Mouse (Mus musculus) mature B cell (primary cell): ENCODE results near the gene Lmo1.
"Not testable (repeated sequence)": the region's sequence is repeated elsewhere in the genome, so short reads cannot be mapped to it uniquely, and the experiment has no call there.

Experiments
- in situ Hi-C: fragments of 300-500 bp; cut with MboI; formaldehyde crosslinking; loops from 2 replicates; pipeline ENCODE4 v1.14.3; 2019

Lmo1 gene

DNA sequence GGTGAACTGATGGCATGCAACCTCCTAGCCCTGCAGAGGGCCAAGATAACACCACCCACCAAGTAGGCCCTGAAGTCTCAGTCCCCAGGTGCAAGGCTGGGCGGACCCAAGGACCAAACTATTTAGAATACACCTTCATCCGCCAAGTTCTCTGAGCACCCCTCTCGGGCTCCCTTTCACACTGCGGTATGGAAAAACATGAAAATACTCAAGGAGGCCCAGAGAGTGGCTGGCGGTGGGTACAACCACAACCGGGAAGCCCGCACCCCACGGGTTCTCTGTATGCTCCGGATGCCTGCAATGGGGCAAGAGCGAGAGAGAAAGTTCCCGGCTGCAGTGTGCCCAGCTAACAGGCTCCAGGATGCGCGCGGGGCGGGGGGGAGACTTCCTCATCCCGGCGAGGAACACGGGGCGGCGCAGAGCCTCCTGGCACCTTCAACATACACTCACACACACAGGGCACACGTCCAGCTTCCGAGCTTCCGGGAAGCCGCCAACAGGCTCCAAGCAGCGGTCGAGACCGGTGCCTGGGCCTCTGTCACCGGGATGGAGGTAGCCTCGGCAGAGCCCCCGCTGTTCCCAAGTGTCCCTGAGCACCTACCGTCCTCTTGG lies 564 bp downstream of the Lmo1 start:
- in situ Hi-C loops, result no loop called here

DNA sequence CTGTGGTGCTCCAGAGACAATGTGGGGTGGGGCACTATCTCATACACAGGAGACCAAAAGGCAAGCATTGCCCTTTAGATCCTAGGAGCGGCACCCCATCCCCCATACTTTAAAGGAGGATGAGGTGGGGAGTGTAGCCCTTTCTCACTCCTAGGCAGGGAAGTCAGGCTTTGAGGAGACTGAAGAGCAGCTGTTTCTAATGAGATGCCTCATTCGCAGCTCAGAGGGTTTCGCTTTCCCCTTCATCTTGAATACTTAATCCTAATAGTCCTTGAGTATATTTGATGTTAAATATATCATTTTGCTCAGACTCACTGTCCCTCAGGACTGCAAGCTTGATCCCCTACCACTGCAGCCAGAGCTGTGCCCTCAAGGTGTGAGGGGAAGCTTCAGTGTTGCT lies 3.1 kb downstream of the Lmo1 start:
- in situ Hi-C loops, result no loop called here

DNA sequence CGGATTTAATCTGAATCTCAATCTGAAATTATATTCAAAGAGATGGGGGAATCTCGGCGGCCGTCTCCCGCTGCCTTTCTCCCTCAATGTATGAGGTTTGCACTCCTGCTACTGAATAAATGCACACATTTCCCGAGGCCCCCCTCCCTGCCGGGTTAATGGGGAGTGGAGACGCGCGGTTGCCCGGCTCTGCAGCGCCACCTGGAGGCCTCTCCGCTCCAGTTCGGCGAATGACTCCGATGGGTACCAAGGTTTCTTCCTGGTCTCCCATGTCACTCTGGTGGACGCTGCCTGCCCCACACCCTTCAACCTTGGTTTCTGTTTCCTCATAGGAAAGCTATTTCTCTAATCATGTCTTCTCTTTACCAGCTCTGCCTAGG lies 4.6 kb downstream of the Lmo1 start:
- in situ Hi-C loops, result no loop called here

DNA sequence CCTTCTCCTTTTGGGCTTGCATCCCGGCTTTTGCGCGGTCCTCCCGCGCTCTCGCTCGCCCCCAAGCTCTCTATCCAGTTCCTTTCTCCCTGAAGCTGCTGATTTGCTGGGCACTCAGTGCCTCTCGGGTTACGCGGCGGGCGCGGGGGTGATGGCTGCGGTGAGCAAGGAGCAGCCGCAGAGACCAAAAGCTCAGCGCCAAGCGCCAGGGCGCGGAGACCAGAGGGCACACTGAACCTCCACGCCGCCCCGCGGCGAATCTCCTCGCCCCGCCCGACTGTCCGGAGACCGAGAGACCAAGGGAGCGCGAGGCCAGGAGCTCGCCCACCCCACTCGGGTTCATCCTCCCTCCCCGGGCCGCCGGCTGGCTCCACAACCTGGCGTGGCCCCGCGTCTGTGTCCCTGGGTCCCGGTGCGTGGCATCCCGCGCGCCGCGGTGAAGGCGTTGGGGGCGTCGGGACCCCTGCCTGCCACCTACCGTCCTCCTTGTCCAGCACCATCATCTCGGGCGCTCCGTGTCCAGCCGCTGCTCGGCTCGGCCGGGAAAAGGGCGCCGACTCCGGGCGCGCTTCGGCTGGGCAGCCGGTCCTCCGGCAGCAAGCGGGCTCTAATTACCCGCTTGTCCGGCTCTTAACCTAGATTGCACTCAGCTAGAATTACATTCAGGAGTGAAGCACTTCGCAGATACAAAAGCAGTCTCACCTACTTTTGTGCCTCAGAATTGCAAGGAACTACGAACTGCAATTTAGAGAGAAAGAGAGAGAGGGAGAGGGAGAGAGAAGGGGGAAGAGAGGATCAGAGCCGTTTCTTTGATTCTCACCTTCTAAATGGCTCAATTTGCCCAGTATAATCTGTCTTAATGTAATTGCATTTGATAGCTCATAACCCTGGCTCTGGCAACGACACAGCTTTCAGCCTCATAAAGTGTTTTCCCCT lies 5.2 kb downstream of the Lmo1 start:
- in situ Hi-C loops, result no loop called here

DNA sequence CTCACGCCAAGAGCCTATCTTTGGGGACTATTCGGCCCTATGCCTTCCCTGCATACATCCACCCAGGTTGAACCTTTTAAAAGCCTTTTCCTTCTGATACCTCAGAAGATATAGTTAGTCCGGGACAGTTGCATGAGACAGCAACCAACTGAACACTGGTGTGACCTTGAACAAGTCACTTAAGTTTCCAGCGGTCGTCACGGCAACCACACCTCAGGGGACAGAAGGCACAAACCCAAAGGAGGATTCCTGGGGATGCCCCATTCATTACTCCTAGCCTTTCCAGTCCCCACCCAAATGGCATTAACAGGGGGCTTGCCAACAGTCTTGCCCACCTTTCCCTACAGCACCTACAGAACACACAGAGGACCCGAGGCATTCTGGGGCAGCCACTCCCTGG lies 6.3 kb downstream of the Lmo1 start:
- in situ Hi-C loops, result no loop called here

DNA sequence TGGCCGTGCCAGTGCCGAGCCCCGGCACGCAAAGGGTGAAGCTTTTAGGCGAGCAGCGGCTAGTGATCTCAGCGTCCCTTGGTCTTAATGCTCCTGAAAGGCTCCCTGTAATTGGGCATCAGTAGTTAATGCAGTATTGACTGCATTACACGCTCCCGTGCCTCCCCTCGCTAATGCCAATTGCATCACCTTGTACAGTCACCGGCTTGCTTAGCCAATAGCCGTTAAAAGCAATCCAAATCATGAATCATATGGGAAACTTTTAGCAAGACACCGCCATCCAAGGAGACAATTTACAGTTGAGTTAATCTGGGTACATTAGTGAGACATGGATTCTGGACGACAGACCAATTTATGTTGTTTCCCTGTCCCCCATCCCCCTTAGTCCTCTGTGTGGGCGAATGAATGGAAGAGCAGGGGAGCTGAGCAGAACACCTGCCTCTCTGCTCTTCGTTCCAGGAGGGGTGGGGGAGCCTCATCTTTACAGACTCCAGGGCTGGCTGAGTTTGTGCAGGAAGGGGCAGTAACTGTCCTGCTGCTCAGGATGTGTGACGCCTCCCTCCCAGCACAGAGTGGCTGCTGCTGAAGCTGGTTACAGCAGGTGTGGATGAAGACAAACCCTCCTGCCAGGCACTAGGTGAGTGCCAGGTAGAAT lies 8.9 kb downstream of the Lmo1 start:
- in situ Hi-C loops, result no loop called here

DNA sequence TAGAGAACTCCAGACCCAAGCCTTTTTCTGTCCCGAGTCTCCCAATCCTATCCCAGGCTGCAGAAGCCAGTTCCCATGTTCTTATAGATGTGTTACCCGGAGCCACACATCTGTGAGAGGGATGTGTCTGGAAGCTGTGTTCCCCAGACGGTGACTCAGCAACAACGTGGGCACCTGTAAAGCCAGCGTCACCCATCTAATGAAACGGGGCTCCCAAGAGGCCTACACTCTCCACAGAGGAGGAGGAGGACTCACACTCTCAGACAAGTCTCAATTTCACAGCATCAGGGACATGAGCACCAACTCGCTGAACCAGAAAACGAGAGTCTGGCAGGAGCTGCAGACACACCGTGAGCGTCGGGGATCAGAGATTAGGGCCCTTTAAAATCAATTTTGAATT lies 20.7 kb downstream of the Lmo1 start:
- in situ Hi-C loops, result no loop called here

DNA sequence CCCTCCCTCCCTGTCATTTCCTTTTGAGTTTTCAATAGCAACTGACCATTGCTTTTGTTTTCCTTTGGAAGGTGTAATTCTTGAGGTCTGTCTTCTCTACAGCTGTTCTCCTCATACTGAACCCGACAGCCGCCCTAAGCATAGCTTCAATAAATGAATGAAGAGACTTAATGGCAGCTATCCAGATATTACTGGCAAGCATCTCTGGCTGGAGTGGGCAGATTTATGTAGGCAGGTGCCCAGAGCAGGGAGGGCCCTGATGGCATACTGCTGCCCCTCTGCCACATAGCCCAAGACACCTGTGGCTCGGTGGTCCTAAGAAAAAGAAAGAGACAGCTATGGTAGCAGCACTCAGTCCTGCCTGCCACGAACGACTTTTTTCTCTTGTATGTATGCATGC lies 21.5 kb downstream of the Lmo1 start:
- in situ Hi-C loops, result no loop called here

DNA sequence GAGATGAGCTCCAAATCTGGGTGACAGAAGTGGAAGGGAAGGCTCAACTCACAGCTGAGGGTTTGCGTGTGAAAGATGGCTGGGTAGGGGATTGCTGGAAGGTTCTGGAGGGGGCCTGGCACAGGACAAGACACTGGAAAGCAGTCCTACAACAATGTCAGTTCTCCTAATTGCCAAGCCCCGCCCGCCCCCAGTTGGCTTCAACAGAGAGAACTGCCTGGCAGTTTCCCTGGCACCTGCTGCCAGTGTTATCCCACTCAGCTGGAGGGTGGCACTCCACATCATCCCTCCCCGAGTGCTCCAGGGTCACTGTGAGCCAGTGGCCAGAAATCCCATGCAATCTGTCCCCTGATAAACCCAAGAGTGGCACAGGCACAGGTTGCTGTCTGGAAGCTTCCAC lies 23.9 kb downstream of the Lmo1 start:
- in situ Hi-C loops, result no loop called here

DNA sequence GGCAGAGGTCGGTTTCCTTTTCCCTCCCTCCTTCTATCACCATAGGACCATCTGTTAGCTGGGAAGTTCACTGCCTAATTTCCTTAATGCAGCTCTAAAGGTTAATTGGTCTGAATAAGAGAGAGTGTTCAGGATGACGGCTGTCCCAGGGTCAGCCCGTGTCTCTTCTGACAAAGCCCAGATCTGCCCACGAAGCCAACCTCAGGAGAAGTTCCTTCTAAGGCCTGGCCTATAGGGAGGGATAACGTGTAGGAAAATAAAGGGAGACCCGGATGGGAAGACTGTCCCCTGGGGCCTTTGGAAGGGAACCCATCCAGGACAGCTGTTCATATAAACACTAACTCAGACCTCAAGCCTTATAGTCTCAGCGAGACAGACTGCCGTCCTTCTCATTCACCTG lies 29.8 kb downstream of the Lmo1 start:
- in situ Hi-C loops, result loop anchor here (25.0 kb wide), 1 partner anchor 267 kb away; no protein-coding TSS in a partner anchor

DNA sequence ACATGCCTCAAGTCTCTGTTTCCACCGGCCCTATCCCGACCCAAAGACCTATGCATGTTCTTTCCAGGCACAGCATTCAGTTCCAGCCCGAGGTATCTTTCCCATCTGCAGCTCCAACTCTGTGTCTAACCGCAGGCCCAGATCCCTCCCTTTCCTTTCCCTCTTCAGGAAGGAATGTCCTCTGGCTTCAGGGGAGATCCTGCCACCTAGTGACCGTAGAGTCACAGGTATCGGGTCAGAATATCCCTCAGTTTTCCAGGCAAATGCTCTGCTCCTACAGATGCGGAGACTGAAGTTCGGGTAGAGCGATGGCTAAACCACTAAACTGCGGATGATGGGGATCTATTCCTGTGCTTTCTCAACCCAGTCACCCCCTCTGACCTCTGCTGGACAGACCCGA lies 30.3 kb downstream of the Lmo1 start:
- in situ Hi-C loops, result loop anchor here (25.0 kb wide), 1 partner anchor 268 kb away; no protein-coding TSS in a partner anchor

DNA sequence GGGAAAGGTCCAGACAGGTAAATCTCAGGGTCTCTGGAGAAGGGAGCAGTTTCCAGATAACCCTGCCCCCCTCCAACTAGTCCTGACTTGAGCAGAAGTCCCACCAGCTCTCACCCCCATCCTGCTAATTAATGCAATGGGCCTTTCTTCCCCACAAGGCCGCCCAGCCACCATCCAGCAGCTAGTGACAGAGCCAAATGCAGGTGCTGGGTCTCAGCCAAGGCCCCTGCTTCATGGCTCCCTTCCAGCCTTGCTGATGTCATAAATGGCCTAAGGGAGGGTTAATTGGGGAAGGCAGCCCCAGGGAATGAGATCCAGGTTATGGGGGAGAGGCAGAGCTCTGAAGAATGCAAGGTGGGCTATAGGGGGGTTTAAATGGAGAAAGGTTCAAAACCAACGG lies 32.4 kb downstream of the Lmo1 start:
- in situ Hi-C loops, result loop anchor here (25.0 kb wide), 1 partner anchor 270 kb away; no protein-coding TSS in a partner anchor

DNA sequence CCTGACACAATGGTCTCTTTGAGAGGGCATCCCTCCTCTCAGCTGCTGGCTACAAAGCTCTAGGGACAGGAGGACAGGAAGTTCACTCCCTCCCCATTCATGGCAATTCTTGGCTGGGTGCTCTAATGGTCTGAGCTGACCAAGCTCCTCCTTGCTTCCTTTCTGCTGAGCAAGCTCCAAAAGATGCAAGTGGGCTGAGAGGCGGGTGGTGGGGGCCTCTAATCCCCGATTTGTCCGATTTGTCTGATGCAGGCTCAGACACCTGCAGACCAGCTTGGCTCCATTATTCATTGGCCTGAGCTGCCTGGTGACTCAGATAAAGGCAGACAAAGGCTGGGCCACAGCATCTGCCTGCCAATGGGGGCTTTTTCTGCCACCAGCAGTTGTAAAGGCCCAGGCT lies 33.3 kb downstream of the Lmo1 start:
- in situ Hi-C loops, result loop anchor here (25.0 kb wide), 1 partner anchor 271 kb away; no protein-coding TSS in a partner anchor

DNA sequence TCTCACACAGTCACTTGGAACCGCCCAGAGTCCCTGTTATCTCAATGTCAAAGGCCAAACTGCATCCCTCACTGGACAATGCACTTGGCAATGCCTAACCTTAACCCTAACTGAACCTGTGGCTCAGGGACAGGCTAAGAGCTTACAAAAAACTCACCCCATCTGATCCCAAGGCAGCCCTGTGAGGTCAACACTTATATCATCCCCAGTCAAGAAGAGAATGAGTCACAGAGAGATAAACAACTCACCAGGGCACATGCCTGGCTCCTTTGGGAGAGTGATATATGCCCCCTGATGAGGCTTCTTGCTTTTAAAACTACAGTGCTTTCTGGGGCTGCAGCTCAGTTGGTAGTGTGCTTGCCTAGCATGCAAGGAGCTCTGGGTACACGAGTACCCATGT lies 34.0 kb downstream of the Lmo1 start:
- in situ Hi-C loops, result loop anchor here (25.0 kb wide), 1 partner anchor 271 kb away; no protein-coding TSS in a partner anchor

DNA sequence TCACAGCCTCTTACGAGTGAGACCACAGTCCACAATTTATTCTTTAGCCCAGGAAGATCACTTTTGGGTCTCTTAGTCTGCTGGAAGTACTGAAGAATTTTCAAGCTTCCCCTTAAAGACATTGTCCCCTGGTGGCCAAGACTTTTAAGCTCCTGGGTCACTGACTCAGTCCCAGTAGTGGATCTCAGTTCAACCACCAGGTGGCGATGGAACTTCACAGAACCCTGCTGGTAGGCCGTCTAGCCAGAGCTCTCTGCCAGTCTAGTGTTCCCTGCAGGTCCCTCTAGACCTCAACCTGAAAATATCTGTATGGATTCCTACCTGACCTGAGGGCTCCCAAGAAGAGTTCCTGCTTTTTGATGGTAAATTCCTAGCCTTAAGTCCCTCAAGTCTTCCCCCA lies 35.6 kb downstream of the Lmo1 start:
- in situ Hi-C loops, result loop anchor here (25.0 kb wide), 1 partner anchor 273 kb away; no protein-coding TSS in a partner anchor

DNA sequence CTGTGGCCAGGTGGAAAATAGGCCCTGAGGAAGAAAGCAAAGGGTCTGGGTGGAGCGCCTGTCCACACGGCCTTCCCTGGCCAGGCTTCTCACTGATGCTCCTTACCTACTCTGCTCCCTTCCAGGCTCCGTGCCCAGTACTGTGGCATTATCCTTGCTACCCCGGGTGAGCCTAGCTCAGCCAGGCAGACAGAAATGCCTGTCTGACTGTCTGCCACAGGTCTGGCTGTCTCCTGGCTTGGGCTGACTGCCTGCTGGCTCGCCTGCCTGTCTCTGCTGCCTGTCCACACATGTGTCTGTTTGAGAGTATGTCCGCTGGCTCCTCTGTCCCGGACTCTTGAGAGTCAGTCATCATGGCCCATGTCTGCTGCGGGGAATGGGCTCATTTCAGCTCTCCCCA lies 37.6 kb downstream of the Lmo1 start:
- in situ Hi-C loops, result loop anchor here (25.0 kb wide), 1 partner anchor 275 kb away; no protein-coding TSS in a partner anchor

DNA sequence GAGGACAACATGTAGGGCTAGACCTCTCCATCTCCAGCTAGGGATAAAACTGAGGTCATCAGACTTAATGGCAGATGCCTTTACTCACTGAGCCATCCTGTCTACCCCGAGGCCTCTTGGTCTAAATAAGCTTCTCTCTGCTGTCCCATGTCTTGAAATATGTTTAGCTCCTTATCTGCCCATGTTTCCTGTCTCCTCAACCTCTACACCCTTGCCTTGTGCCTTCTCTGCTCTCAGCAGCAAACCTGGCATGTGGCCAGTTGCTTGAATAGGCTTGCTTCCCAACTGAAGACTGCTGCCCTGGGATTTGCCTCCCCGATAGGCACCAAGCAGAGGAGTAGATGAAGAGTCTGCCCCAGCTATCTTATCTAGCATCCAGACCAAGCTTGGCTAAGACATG lies 43.4 kb downstream of the Lmo1 start:
- in situ Hi-C loops, result loop anchor here (25.0 kb wide), 1 partner anchor 281 kb away; no protein-coding TSS in a partner anchor

DNA sequence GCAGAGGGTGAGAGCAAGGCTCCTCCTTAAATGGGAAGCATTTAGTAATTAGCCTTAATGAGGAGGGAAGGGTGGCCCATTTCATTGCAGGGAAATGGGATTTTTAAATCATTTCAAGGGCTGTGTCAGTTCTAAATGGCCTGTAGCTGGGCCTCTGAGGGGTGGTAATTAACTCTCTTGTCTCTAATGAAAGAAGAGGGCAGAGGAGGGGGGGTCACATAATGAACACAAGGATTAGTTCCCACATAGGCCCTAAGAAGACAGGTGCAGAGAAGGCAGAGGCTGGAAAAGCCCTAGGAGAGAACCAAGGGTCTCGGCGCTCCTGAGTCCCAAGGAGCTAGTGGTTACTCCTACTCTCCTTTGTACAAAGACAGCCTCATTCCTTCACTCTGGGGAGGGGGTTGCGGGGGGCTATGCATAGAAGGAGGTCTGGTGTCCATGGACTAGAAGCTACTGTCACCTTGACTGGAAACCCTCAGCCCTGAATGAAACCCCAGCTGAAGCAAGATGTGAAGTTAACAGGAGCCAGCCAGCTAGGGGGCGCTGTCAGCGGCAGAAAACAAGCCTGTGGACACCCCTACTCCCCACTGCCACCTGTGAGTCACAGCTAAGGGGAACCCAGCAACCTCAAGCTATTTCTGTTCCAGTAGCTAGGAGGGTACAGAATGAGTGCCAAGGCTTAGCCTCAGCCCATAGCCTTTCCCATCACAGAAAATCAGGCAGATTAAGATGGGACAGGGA lies 44.9 kb downstream of the Lmo1 start:
- in situ Hi-C loops, result loop anchor here (25.0 kb wide), 1 partner anchor 282 kb away; no protein-coding TSS in a partner anchor

DNA sequence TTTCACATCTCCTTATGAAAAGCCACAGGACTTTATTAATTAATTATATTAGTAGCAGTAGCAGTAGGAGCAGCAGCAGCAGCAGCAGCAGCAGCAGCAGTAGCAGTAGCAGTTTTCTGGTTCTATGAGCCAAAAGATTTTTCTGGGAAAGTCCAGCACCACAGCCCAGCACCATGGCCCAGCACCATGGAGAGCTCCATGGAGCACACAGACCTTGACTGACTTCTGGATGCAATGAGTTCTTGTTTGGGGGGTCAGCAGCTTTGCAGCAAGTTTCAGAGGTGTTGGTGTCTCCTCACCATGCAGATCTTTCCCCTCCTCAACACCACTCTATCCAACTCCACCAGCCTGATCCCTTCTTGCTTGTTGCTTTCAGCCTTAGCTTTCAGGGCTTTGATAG lies 45.6 kb downstream of the Lmo1 start:
- in situ Hi-C loops, result loop anchor here (25.0 kb wide), 1 partner anchor 283 kb away; no protein-coding TSS in a partner anchor

DNA sequence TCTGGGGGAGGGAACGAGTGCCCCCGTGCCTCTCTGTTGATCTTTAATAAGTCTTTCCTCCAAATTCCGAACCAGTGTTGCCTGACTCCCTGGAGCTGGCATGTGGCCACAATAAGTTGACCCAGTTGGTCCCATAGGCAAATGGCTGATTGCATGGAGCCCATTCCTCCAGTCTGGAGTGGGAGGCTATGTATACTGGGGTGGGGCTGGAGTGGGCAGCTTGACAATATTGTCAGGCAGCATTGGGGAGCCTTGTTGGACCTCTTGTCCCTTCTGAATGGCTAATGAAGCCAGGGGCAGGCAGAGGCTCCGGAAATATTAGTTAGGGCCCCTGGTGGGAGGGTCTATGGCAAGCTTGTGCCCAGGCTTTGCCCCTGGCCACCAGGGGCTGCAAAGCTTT lies 59.1 kb downstream of the Lmo1 start:
- in situ Hi-C loops, result no loop called here

DNA sequence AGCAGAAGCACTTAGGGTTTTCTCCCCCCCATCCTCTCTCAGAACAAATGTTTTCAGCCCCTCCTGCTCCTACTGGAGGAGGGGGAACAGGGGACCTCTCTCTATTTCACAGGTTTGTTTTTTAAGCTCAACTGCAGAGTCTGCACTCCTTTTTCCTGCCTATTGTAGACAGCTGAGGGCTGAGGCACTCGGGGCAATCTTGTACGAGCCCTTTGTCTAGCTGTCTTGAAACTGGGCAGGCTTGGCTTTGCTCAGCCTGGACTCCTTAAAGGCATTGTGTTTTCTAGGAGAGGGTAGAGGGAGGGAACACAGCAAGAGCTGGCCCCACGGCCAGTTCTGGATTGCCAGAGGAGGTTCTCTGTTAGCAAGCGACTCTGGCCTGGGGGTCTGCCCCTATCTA lies 59.5 kb downstream of the Lmo1 start:
- in situ Hi-C loops, result not testable (repeated sequence)

DNA sequence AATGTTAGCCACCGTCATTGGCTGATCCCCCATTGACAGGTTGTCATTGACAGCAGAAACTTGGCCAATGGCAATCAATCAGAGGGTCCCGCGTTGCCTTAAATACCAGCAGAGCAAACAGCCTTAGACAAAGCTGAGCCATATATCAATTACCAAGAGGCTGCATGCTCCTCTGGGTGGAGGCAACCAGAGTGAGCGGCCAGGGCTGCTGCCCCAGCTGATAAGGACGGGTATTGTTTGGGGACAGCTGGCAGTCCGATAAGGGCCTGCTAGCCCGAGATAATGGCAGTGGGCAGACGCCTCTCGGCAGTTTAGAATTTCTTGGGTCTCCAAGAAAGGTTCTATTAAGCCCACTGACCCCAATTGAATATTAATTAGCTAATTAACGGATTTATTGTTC lies 60.1 kb downstream of the Lmo1 start:
- in situ Hi-C loops, result no loop called here
